Mouse (Mus musculus): ENCODE results near the gene Tcte1.
A peak's percentile ranks its signal among the peaks of the same experiment; 100 is the strongest.

Gene Tcte1

GRCm38 (mm10) chr17:45564531-45565084, 41.4 kb downstream of the Tcte1 start:
- no peak for DNase-seq (ENCODE audit: extremely low read depth, low read depth, low spot score)

GRCm38 (mm10) chr17:45565103-45565502, 41.9 kb downstream of the Tcte1 start:
- no peak for DNase-seq (ENCODE audit: extremely low read depth, low read depth, low spot score)

- no peak for DNase-seq (ENCODE audit: extremely low read depth, low read depth, low spot score)
These were observed 42.8 kb downstream of the Tcte1 start for GRCm38 (mm10) chr17:45566031-45566359.

GRCm38 (mm10) chr17:45566360-45567161, 43.3 kb downstream of the Tcte1 start:
- DNase-seq (ENCODE audit: extremely low read depth, low read depth, low spot score), result no peak

GRCm38 (mm10) chr17:45567162-45567601, 43.9 kb downstream of the Tcte1 start:
- DNase-seq (ENCODE audit: extremely low read depth, low read depth, low spot score), result no peak

GRCm38 (mm10) chr17:45568990-45569389, 45.8 kb downstream of the Tcte1 start:
- no peak for DNase-seq (ENCODE audit: extremely low read depth, low read depth, low spot score)

- peak; percentile 81 for DNase-seq (ENCODE audit: extremely low read depth, low read depth, low spot score)
These were observed 46.8 kb downstream of the Tcte1 start for GRCm38 (mm10) chr17:45569999-45570398.

GRCm38 (mm10) chr17:45572103-45573086, 49.2 kb downstream of the Tcte1 start:
- DNase-seq (ENCODE audit: extremely low read depth, low read depth, low spot score), result no peak

- DNase-seq (ENCODE audit: extremely low read depth, low read depth, low spot score), result no peak
These were observed 50.0 kb downstream of the Tcte1 start, which contains the start of gene Hsp90ab1 for GRCm38 (mm10) chr17:45573087-45573779. TSS of gene Hsp90ab1 (minus strand) at chr17:45573271.

- DNase-seq (ENCODE audit: extremely low read depth, low read depth, low spot score), result no peak
These were observed 50.5 kb downstream of the Tcte1 start for GRCm38 (mm10) chr17:45573780-45574123.

- no peak for DNase-seq (ENCODE audit: extremely low read depth, low read depth, low spot score)
These were observed 51.0 kb downstream of the Tcte1 start for GRCm38 (mm10) chr17:45574129-45574761.

- no peak for DNase-seq (ENCODE audit: extremely low read depth, low read depth, low spot score)
These were observed 52.1 kb downstream of the Tcte1 start for GRCm38 (mm10) chr17:45575123-45575897.

GRCm38 (mm10) chr17:45578242-45578641, 55.0 kb downstream of the Tcte1 start:
- no peak for DNase-seq (ENCODE audit: extremely low read depth, low read depth, low spot score)

GRCm38 (mm10) chr17:45578843-45579242, 55.6 kb downstream of the Tcte1 start:
- DNase-seq (ENCODE audit: extremely low read depth, low read depth, low spot score), result no peak

- DNase-seq (ENCODE audit: extremely low read depth, low read depth, low spot score), result no peak
These were observed 56.3 kb downstream of the Tcte1 start for GRCm38 (mm10) chr17:45579554-45579953.

- no peak for DNase-seq (ENCODE audit: extremely low read depth, low read depth, low spot score)
These were observed 57.8 kb downstream of the Tcte1 start for GRCm38 (mm10) chr17:45580958-45581477.

GRCm38 (mm10) chr17:45581567-45581983, 58.3 kb downstream of the Tcte1 start:
- DNase-seq (ENCODE audit: extremely low read depth, low read depth, low spot score), result no peak

GRCm38 (mm10) chr17:45582188-45582587, 59.0 kb downstream of the Tcte1 start:
- no peak for DNase-seq (ENCODE audit: extremely low read depth, low read depth, low spot score)

- no peak for DNase-seq (ENCODE audit: extremely low read depth, low read depth, low spot score)
These were observed 59.6 kb downstream of the Tcte1 start for GRCm38 (mm10) chr17:45582715-45583355.

All from fat pad, adult 2 months (tissue).